Mouse (Mus musculus) ES-Bruce4 (cell line): ENCODE measurements at regions not wholly inside any gene's neighbourhood (a gene's known extent, or its start where the extent isn't known, plus 50 kb on each side); places are given as distances from the start of the nearest gene placed in this dataset.

ENCODE experiments used
- EP300 ChIP-seq: IDR thresholded peaks from 2 replicates; pipeline ENCODE4 v1.6.1; 2011; ENCODE audit warnings: low read depth, low read length; ENCODE audit not compliant: insufficient read depth
- POLR2A ChIP-seq: IDR thresholded peaks from one replicate; pipeline ENCODE4 v1.8.1; 2011; ENCODE audit warnings: low read length; ENCODE audit not compliant: insufficient read depth

DNA sequence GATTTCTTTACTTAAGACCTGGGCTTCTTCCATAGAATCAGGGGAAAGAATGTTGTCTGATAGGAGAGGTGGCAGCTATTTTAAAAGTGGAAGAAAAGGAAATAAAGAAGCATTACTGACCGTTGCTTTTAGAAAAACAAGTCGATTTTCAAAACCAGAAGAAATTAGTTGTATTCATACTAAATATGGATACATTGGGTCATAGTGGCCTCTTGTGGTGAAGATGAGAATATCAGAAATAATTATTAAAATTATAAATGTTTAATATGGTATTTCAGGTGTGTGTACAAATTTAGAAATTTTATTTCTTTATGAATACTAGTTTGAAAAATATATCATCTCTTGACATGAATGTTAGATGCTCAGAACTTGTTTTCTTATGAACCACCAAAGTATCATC is 304.7 kb downstream of the Trib2 start:
- TF ChIP-seq POLR2A (no peak), EP300 (no peak)
